Mouse (Mus musculus): Measurements from ENCODE around the gene Coro7. TPM values are rescaled to one million over a fixed set of nuclear protein-coding genes. Genes with fewer than 3 reads are reported as not detected.
"Not testable (repeated sequence)": the region's sequence is repeated elsewhere in the genome, so short reads cannot be mapped to it uniquely, and the experiment has no call there.

The Coro7 gene
- total RNA-seq (2021) = 10 to 100 TPM; 78.6 to 96.5 TPM

DNA sequence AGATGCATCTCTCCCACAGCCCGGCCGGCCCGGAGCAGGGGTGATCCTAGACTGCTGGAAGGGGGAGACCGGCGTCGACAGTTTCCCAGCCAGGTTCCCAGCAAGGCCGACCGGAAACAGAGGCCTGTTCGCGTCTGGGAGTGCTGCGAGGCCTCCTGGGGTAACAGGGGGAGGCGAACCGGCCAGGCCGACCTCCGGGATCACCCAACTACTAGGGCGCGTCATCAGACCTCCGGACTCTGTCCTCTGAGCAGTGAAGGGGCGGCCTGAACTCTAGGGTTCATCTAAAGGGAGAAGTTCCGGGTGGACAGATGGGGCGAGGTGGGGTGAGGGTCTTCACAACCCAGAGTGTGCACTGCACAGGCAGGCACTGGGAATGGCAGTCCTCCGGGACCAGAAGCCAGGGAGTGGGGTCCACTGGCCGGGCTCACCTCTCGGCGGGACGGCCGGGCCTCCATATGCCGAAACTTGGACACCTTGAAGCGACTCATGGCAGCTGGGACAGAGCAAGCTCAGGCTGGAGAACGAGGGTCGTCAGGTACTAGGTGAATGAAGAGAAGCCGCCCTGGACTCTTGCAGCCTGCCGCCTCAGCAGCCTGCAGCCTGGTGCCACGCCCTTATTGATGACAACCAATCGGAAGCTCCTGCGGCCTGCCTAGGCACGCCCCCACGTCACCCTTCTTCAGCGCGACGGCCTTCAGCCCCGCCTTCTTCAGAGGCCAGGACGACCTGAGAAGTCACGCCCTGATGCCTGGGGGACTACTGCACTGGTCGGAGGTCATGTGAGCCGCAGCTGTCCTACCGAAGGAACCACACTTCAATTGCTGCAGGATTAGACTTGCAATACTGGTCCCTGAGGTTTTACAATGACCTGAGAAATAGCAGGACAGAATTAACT is at the start of gene Coro7:
Coro7 (minus strand) TSS at position 657 of the 898 bp plus-strand sequence.
- DNase-seq (ENCODE audit: extremely low spot score in 1 of 2, low spot score in 1 of 2) = peak; percentile 59 to 69

DNA sequence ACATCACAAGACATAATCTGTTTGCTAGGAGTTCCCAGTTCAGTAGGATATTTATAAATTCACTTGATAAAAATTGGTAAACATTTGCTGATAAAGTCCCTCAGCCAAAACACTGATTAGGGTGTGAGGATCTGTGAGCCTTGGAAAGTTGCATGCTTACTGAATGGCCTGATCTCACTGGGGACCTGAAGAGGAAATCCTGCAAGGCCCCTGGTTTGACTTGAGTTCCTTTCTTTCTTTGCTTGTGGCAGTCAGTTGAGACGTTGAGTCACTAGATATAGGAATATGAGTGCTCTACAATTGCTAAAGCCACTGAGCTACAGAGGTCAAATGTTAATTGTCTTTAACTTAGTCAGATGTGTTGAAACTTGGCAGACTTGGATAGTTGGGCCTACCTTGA is 48.4 kb upstream of the Coro7 start:
- DNase-seq (ENCODE audit: extremely low spot score in 1 of 2, low spot score in 1 of 2) = no peak

DNA sequence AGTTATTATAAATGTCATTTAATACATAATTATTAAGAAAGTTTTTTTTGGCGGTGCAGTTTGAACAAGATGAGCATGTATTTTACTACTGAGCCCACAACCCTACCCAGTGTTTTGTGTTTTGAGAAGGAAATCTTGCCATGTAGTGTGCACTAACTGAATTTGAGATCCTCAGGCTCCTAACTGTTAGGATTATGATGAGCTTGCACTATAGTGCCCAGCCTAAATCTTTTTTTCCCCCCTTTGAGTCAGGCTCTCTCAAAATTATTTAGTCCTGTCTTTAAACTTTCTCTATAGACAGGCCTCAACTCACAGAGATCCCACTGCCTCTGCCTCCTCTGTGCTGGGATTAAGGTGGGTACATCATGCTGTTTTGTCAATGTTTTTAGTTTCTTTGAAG is 47.9 kb upstream of the Coro7 start:
- no peak for DNase-seq (ENCODE audit: extremely low spot score in 1 of 2, low spot score in 1 of 2)

DNA sequence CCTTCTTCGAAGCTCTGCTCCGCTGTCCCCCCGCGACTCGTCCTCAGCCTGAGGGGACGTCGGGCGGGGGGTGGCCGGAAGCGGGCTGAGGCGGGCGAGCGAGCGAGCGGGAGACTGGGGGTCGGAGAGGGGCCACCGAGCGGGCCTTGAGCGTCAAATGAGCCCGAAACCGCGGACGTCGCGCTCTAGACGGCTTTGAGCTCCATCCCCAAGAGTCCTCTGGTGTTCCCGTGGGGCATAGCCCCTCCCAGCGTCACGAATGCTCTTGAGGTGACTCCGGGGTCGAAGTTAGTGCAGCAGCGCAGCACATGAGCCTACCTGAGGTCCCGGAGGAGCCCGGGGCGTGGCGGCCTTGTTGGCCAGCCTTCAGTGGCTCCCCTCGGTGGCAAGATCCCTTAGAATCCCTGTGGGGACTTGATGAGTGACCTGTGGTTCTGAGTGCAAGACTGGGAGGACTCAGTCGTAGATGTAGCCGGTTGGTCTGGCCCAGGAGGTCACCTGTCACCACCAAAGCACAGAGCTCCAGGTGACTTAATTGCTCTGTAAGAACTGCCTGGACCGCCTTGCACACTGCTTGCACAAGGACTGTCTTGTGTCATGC is 47.1 kb upstream of the Coro7 start:
- DNase-seq (ENCODE audit: extremely low spot score in 1 of 2, low spot score in 1 of 2) = peak; percentile 11 to 19

DNA sequence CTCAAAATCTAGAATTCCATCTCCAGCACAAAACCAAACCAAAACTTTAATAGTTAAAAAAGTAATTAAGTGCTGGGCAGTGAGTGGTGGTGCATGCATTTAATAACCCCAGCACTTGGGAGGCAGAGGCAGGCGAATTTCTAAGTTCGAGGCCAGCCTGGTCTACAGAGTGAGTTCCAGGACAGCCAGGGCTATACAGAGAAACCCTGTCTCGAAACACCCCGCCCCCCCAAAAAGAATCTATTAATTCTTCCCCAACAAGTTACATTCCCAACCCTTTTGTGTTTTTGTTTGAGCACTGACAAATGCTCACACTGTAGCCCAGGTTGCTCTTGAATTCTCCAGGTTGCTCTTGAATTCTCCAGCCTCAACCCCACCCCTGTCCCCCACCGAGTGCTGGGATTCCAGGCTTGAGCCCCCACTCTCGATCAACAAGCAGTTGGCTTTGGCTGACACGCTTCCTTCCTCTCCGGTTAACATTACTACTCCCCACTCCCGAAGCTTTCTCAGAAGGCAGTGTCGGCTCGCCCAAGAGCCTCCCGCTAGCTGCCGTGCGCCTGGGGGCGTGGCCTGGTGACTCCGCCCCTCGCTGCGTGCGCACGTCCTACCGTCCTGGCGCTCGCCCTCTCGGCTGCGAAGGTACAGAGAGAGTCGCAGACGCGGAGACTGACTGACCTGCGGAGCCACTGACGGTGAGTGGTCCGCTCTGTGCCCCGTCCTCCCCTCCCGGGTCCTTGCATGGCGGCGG is 46.4 kb upstream of the Coro7 start, which contains the start of gene Hmox2:
Hmox2 (plus strand) TSS at position 582 of the 748 bp plus-strand sequence.
- peak; percentile 87 to 90 for DNase-seq (ENCODE audit: extremely low spot score in 1 of 2, low spot score in 1 of 2)

DNA sequence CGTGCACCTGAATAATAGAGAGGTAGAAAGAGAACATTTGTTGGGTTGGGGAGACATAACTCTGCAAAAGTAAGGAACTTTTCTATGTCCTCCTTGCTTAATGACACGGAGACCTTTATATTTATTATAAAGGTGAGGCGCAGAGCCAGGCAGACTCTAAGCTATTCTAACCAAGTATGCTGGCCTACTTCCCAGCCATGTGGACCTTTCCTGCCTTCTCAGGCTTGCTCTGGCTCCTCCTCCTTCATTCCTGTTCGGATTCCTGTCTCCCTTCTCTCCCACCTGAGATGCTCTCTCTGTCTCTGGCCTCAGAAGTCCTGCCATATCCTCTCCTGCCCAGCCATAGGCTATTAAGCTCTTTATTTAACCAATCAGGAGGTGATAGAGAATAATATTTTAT is 45.7 kb upstream of the Coro7 start:
- DNase-seq (ENCODE audit: extremely low spot score in 1 of 2, low spot score in 1 of 2) = no peak

DNA sequence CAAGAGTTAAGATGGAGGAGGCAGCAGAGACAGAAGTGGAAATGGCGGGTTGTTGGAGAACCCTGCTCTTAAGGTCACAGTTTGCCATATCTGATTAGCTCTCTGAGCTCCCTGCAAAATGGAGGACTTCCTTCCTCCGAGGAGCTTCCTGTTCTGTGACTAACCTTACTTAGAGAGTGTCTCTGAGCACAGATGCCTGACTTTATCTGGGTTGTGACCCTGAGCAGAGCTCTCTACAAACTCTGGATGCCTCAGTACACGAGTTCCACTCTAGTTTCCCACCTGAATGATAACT is 43.3 kb upstream of the Coro7 start:
- DNase-seq (ENCODE audit: extremely low spot score in 1 of 2, low spot score in 1 of 2) = no peak

DNA sequence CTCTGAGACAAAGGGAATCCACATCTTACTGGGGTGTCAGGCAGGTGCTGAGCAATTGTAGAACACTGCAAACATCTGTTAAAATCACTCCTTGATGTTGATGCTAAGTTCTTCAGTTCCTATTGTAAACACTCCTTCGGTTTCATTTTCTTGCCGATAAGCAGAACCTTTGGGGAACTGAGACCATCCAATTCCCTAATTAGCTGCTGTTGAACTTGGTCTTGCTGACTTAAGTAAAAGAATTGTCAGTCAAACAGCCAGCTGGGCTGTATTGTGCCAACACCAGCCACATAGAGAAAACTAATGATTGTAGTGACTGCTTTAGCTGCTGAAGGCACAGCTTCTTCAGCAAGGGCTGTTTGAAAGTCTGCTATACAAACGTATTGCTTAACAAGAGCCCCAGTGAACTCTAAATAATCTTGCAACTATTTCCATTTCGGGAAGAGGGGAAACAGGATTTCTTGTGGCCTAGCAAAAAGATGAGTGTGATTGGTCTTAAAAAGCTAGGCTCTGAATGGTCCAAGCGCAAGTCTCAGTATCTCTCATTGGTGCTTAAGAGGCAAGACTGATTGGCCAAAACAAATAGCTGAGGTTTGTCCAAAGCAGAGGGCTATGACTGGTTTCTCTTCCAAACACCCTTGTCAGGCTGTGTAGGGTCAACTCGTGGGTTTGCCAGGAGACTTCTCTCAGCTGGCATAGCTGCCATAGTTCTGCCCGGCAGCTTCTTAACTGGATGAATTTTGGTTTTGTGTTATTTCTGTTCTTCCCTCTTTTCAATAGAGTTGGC is 42.7 kb upstream of the Coro7 start:
- DNase-seq (ENCODE audit: extremely low spot score in 1 of 2, low spot score in 1 of 2) = no peak

DNA sequence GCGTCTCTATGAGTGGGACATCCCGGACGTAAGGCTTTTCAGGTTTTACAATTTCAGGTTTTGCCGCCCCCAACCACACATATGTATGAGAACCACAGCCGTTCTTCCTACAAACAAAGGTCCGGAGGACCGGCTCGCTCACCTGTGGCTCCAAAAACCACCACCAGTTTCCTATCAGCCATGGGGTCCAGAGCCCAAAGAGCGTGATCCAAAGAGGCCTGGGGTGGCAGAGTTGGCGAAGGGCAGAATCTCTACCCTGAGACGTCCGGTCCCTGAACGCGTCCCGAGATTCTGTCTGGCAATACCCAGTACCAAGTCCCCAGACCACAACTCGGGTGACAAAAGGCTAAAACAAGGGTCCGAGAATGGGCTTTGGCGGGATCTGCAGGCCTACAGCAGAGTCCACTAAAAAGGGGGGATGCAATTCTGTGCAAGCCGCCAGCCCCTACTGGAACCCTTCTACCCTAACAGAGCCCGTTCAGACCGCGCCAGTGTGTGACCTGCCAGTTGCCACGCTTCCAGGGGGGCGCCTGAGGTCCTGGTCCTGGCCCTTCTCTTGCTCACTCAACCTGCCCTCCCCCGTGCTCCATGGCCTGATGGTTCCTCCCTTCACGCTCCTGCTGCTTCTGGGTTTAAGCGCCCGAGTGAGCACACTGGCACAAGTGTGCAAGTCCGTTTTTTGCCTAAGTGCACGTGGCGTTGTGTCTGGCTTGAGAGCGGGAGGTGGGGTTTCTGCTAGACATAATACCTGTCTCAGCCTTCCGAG is 39.4 kb upstream of the Coro7 start, which contains the start of gene Nmral1:
Nmral1 (minus strand) TSS at position 604 of the 766 bp plus-strand sequence.
- peak; percentile 56 to 63 for DNase-seq (ENCODE audit: extremely low spot score in 1 of 2, low spot score in 1 of 2)

DNA sequence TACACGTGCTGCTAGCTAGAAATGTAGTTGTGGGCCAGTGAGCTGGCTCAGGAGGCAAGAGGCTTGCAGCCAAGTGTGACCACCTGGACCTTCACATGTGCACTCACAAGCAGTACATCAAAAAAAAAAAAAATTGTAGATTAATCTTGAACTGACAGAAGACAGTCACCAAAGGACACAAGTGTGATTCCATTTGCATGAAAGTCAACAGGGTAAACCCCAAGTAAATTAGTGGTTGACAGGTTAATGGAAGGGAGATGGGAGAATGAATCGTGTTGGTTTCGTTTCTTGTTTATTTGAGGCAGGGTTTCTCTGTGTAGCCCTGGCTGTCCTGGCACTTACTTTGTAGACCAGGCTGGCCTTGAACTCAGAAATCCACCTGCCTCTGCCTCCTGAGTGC is 38.3 kb upstream of the Coro7 start:
- DNase-seq (ENCODE audit: extremely low spot score in 1 of 2, low spot score in 1 of 2) = no peak

DNA sequence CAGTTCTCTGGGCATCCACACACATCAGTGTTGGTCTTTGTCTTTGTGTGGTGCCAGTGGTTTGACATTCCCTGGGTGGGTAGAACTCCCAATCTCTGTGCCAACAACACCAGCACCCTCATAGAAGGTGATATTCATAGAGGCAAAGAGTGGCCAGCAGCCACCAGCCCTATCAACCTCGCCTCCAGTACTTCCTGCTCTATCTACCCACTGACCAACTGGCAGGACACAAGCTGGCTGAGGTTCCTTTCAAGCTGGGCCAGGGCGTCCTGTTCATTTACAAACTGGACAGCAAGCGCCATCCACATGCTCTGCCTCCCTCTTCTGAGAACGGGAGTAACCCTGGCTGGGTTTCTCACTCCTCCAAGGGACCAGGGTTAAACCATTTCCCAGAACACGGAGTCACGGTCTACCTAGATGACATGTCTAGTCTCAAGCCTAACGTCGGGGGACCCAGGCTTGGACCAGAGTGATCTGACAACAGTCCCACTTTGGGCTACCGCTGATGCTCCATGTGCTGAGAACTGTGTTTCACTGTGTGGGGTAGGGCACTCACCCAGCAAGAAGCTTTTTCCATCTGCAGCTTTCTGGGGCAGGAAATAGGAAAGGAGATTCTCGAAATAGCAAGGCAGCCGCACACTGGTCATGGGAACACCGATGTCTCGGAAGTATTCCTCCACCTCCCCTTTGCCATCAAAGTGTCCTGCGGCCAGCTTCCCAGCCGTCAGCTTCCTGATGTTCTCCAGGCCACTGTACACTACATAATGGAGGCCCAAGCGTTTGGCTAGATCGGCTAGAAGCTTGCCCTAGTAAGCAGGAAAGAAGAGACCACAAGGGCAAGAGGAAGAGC is 34.5 kb upstream of the Coro7 start:
- no peak for DNase-seq (ENCODE audit: extremely low spot score in 1 of 2, low spot score in 1 of 2)

DNA sequence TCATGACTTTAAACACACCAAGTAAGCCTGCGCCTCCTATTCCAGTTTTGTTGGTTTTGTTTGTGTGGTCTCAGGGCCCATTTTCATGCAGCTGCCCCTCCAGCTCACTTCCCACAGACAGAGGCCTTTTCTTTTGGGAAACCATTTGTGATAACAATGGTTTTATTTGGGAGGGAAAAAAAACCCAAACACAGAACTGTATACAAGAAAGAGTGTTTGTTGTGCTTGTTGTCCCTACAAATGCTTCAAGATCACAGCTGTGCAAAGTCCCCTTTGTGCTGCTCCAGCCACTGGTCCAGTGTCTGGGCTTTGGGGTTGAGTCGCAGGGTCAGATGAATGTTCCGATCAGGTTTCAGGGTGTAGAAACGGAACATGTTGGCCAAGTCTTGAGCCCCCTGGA is 31.6 kb upstream of the Coro7 start:
- DNase-seq (ENCODE audit: extremely low spot score in 1 of 2, low spot score in 1 of 2) = no peak

DNA sequence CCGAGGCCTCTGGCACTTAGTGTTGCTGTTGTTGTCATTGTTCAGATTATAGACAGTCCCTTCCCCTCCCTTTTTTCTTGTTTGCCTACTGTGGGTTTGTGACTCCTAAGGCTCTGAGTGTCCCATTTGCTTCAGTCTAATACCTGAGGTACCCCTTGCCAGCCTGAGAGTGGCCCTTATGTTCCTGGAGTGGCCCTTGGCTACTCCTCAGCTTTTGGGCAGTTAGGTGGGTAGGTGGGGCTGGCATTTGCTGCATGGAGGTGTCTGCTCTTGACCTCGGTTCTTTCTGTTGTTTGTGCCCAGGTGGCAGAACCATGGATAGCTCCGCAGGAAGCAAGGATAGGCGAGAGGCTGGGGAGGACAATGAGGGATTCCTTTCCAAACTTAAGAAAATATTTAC is 26.0 kb upstream of the Coro7 start:
- DNase-seq (ENCODE audit: extremely low spot score in 1 of 2, low spot score in 1 of 2) = no peak

DNA sequence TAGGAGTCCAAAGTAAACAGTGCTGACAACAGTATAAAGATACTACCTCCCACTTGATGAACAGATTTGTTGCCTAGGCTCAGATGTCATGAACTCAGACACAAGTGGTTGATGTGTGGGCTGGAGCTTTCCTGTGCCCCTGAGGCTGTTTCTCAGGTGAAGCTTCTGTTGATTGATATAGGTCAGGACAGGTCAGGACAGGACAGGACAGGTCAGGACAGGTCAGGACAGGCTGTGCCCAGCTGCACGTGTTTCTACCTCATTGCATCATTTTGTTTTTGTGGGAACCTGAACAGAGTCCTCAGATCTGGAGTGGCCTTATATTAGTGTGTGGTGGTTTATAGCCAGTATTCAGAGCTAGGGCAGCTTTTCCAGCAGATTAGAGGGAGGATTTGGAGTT is 23.1 kb upstream of the Coro7 start:
- no peak for DNase-seq (ENCODE audit: extremely low spot score in 1 of 2, low spot score in 1 of 2)

DNA sequence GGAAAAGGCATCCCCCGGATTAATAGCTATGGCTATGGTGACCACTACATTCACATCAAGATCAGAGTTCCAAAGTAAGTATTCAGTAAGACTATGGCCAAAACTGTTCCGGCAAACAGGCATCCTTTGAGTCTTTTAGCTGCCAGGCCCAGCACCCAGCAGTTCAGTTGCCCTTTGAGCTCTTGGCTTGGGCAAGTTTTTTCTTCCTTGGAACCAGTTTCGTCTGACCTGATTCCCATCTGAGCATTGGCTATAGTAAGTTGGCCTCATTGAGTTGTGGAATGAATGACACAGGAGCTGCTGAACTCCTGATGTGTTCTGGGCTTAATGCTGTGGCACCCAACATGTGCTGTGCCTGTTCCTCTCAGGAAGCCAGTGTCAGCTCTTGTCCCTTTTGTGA is 21.6 kb upstream of the Coro7 start:
- no peak for DNase-seq (ENCODE audit: extremely low spot score in 1 of 2, low spot score in 1 of 2)

DNA sequence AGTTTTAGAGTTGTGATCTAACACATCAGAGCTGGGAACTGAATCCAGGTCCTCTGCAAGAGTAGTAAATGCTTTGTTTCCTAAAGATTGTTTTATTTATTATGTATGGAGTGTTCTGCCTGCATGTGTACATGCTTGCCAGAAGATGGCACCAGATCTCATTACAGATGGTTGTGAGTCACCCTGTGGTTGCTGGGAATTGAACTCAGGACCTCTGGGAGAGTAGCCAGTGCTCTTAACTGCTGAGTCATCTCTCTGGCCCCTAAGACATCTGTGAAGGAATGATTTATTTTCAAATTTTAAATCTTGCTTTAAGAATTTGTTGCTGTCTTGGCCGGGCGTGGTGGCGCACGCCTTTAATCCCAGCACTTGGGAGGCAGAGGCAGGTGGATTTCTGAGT is 9.8 kb upstream of the Coro7 start:
- not testable (repeated sequence) for DNase-seq (ENCODE audit: extremely low spot score in 1 of 2, low spot score in 1 of 2)

DNA sequence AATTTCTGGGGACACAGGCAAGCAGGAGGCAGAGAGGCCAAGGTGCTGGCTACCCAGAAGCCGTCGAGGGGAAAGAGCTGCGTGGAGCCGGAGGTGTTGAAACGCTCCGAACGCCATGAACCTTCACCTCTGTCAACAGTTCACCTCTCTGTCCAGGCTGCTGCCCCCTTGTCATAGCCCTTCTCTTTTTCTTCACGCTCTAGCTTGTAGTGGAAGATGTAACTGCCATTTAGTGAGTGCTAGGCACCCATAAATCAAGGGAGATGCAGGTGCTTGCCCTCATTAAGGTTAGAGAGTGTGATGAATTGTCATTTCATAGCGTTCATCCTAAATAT is 4.8 kb upstream of the Coro7 start:
- DNase-seq (ENCODE audit: extremely low spot score in 1 of 2, low spot score in 1 of 2) = no peak

DNA sequence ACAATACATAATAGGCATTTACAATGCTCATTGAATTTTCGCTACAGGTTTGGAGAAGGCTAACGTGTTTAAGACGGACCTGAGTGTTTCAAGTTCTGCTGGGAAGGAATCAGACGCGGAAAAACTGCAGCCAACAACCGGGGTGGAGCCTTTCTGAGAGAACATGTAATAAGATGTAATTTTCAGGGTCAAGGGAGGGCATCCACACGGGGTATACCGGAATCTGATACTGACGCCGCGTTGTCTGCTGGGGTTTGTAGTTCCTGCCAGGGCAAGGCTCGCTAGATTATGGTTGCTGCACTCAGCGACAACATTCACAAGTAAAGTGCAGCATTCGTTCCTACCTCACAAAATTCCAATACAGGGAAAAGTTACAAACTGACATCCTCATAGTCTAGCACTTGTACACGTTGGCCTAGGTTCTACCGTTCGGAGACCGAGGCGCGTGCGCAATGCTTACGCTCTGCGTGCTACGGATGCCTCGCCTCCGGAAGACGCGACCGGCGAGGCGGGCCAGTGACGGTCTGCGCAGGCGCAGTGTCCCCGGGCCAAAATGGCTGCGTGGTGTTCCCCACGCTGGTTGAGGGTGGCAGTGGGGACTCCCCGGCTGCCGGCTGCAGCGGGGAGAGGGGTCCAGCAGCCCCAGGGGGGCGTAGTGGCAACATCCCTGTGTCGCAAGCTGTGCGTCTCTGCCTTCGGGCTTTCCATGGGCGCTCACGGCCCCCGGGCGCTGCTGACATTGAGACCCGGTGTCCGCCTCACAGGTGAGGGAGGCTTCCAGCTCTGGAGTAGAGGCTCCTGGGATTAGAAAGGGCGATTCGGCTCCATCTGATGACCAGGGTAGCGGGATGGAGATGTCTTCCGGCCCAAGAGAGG is 4.2 kb upstream of the Coro7 start:
- peak; percentile 98 for DNase-seq (ENCODE audit: extremely low spot score in 1 of 2, low spot score in 1 of 2)

Measured in layer of hippocampus, postnatal 25 days (tissue).